Mouse (Mus musculus) heart, embryonic 16.5 days (tissue): ENCODE measurements around the gene Adam29. TPM values are rescaled to one million over a fixed set of nuclear protein-coding genes. Genes with fewer than 3 reads are reported as not detected.

Experiments
- ATAC-seq: fragments of 200-750 bp; cut with Nextera tagmentation; replicated peaks from 2 replicates; pipeline ENCODE4 v1.8.0; 2017; ENCODE audit warnings: moderate number of reproducible peaks; ENCODE audit not compliant: insufficient read depth, low FRiP score; ENCODE audit errors: extremely low read depth
- H3K27ac ChIP-seq: fragments of 300-500 bp; sonication (generic); 2 replicates; pipeline ENCODE4 v1.5.1; 2014; ENCODE audit warnings: mild to moderate bottlenecking, low read length, control low read depth, moderate library complexity
- H3K27me3 ChIP-seq: fragments of 300-500 bp; sonication (generic); 2 replicates; pipeline ENCODE4 v1.6.1; 2014; ENCODE audit warnings: low read length, mixed read lengths; ENCODE audit not compliant: control insufficient read depth, insufficient read depth
- H3K36me3 ChIP-seq: fragments of 300-500 bp; sonication (generic); 2 replicates; pipeline ENCODE4 v1.6.1; 2014; ENCODE audit not compliant: control insufficient read depth, insufficient read depth
- H3K4me1 ChIP-seq: fragments of 300-500 bp; sonication (generic); 2 replicates; pipeline ENCODE4 v1.6.1; 2014; ENCODE audit warnings: low read length, mixed read lengths; ENCODE audit not compliant: control insufficient read depth, insufficient read depth
- H3K4me2 ChIP-seq: fragments of 300-500 bp; sonication (generic); 2 replicates; pipeline ENCODE4 v1.6.1; 2014; ENCODE audit warnings: low read depth, mild to moderate bottlenecking, control low read depth, low read length
- H3K4me3 ChIP-seq: fragments of 300-500 bp; sonication (generic); 2 replicates; pipeline ENCODE4 v1.5.1; 2014; ENCODE audit warnings: mild to moderate bottlenecking, control low read depth, low read length
- H3K9ac ChIP-seq: fragments of 300-500 bp; sonication (generic); 2 replicates; pipeline ENCODE4 v1.6.1; 2014; ENCODE audit warnings: low read length, control low read depth
- H3K9me3 ChIP-seq: fragments of 300-500 bp; sonication (generic); replicated peaks from 2 replicates; pipeline ENCODE4 v1.6.1; 2016; ENCODE audit warnings: low read length; ENCODE audit not compliant: control insufficient read depth
- WGBS: fragments of 180-500 bp; shearing (Covaris S2); extraction: QIAGEN DNeasy Blood & Tissue Kit; methylation state at CpG from one replicate; pipeline ENCODE4 v1.1.7; 2014; 5-methylcytosine and 5-hydroxymethylcytosine counted together
- polyA plus RNA-seq: library from polyadenylated mRNA; unstranded; fragments of >200 nt; fragmentation: Nextera tagmentation; extraction: Ambion mirVana; gene quantifications from 2 replicates; pipeline ENCODE4 v1.2.1, GENCODE M21; 2015

The Adam29 gene
- not detected in 2 replicates for polyA plus RNA-seq

- H3K27ac ChIP-seq, result no peak within 1 kb of the TSS
- H3K4me2 ChIP-seq, result no peak within 1 kb of the TSS
- 71% methylated on average over 1 of the region's 1 CpGs for WGBS
- no peaks in the 10 kb centered on the region for H3K27me3 ChIP-seq
- ATAC-seq, result no peak
- H3K9ac ChIP-seq, result no peak within 1 kb of the TSS
- no peak within 1 kb of the TSS for H3K4me3 ChIP-seq
- no peaks in the 10 kb centered on the region for H3K36me3 ChIP-seq
- no peaks in the 10 kb centered on the region for H3K9me3 ChIP-seq
- no peaks in the 10 kb centered on the region for H3K4me1 ChIP-seq
Observed at GRCm38 (mm10) chr8:55906848-55907247, at the start of gene Adam29. Gene Adam29, minus strand, starts transcription at chr8:55906948.

DNA sequence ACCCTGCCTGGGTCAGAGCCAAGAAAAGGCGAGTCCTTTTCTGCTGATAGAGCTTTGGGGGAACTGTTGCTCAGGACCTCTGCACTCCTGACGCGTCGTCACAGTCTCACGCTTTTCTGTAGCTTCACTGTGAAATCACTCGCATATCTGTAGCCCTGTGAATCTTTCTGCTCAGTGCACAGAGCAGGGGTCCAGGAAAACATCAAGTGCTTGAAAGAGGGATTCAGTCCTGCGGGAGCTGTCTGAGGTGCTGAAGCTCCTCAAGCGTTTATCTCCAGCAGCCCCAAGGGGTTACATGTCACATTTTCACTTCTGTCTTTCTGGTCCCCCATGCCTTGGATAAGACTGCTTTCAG, 33.8 kb upstream of the Adam29 start:
- Histone ChIP-seq H3K9me3 (no peaks in the 10 kb centered on the region), H3K4me1 (no peaks in the 10 kb centered on the region), H3K27ac (no peak overlapping the region), H3K27me3 (no peaks in the 10 kb centered on the region), H3K4me2 (peak overlapping the region; percentile 32), H3K36me3 (no peaks in the 10 kb centered on the region), H3K4me3 (no peak overlapping the region), H3K9ac (no peak overlapping the region)
- ATAC-seq, result peak; percentile 23; the same call in 1 of the 2 replicates
- WGBS, result 0% methylated on average over 8 of the region's 8 CpGs

DNA sequence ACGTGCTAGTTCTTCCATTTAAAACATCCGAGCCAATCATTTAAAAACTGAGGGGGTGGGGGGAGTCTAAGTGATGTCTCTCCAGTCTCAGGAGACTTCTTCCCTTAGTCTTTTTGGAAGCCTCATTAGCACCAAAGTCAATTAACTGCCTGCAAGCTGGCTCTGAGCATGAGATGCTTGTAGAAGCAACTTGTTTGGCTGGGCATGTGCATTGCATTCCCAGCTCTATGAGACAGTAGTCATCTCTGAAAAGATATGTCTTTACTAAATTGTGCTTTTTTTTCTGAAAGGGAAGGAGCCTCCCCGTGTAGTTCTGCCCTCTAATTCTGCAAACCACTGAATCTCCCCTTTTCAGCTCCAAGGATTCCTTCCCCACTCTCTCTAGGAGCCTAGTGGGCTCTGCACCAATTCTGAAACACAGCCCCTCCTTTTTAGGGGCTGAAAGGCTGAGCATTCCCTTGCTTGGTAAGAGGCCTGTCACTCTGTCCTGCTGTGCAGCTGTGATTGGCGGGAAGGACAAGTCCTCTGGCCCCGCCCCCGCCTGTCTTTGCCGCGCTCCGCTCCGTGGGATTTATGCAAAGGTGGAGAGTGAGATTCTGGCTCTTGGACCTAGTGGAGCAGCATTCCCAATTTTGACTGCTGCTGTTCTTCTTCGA, 33.2 kb upstream of the Adam29 start, which contains the start of gene Glra3:
Glra3 (plus strand) TSS at position 591 of the 656 bp plus-strand sequence.
- H3K4me1 ChIP-seq, result no peaks in the 10 kb centered on the region
- H3K9me3 ChIP-seq, result no peaks in the 10 kb centered on the region
- peak; percentile 10; the same call in 1 of the 2 replicates for ATAC-seq
- H3K27ac ChIP-seq, result no peak within 1 kb of the TSS
- peak within 1 kb of the TSS; percentile 32 for H3K4me2 ChIP-seq
- no peak within 1 kb of the TSS for H3K4me3 ChIP-seq
- 15% methylated on average over 11 of the region's 11 CpGs for WGBS
- no peaks in the 10 kb centered on the region for H3K36me3 ChIP-seq
- H3K27me3 ChIP-seq, result no peaks in the 10 kb centered on the region
- H3K9ac ChIP-seq, result no peak within 1 kb of the TSS

Other genes starting within 250 kb of the Adam29 start
- 0.03 TPM in 1 of 2 replicates, not detected in the other for gene Glra3, start 33.5 kb upstream of the Adam29 start, polyA plus RNA-seq